Mouse (Mus musculus) spleen, postnatal 36 days (tissue): ENCODE data around the gene Enthd1.
"Not testable (repeated sequence)": the region's sequence is repeated elsewhere in the genome, so short reads cannot be mapped to it uniquely, and the experiment has no call there.

Experiments used
- DNase-seq, 2 experiments: peaks; one replicate each; pipeline ENCODE4 v3.0.0; 2022; ENCODE audit warnings: low spot score in 2 of 2, mixed read lengths in 1 of 2

The Enthd1 gene

GRCm38 (mm10) chr15:80538075-80538474, 26.9 kb downstream of the Enthd1 start:
- no peak for DNase-seq

GRCm38 (mm10) chr15:80536051-80536450, 28.9 kb downstream of the Enthd1 start:
- DNase-seq = no peak

GRCm38 (mm10) chr15:80533274-80533673, 31.7 kb downstream of the Enthd1 start:
- DNase-seq = no peak

GRCm38 (mm10) chr15:80532281-80533072, 32.5 kb downstream of the Enthd1 start:
- no peak for DNase-seq

- DNase-seq = no peak
Observed at GRCm38 (mm10) chr15:80531026-80531425, 33.9 kb downstream of the Enthd1 start.

- no peak for DNase-seq
Observed at GRCm38 (mm10) chr15:80529955-80530869, 34.7 kb downstream of the Enthd1 start.

- no peak for DNase-seq
Observed at GRCm38 (mm10) chr15:80521661-80522388, 43.1 kb downstream of the Enthd1 start.

GRCm38 (mm10) chr15:80519931-80520330, 45.0 kb downstream of the Enthd1 start:
- DNase-seq = peak; percentile 56 to 61

GRCm38 (mm10) chr15:80518567-80519223, 46.3 kb downstream of the Enthd1 start:
- DNase-seq = no peak

- DNase-seq = peak in 1 of 2 experiments; percentile 12
Observed at GRCm38 (mm10) chr15:80517996-80518395, 47.0 kb downstream of the Enthd1 start.

- DNase-seq = no peak
Observed at GRCm38 (mm10) chr15:80516525-80516924, 48.4 kb downstream of the Enthd1 start.

GRCm38 (mm10) chr15:80505086-80505485, 59.9 kb downstream of the Enthd1 start:
- no peak for DNase-seq

- DNase-seq = not testable (repeated sequence)
Observed at GRCm38 (mm10) chr15:80503155-80503554, 61.8 kb downstream of the Enthd1 start.

- DNase-seq = no peak
Observed at GRCm38 (mm10) chr15:80502741-80503140, 62.2 kb downstream of the Enthd1 start.

GRCm38 (mm10) chr15:80501106-80502096, 63.6 kb downstream of the Enthd1 start:
- no peak for DNase-seq

- no peak for DNase-seq
Observed at GRCm38 (mm10) chr15:80500426-80500825, 64.5 kb downstream of the Enthd1 start.

- peak; percentile 73 to 74 for DNase-seq
Observed at GRCm38 (mm10) chr15:80497733-80498132, 67.2 kb downstream of the Enthd1 start.

GRCm38 (mm10) chr15:80491505-80491904, 73.5 kb downstream of the Enthd1 start:
- no peak for DNase-seq

- no peak for DNase-seq
Observed at GRCm38 (mm10) chr15:80490151-80490550, 74.8 kb downstream of the Enthd1 start.

GRCm38 (mm10) chr15:80488658-80489057, 76.3 kb downstream of the Enthd1 start:
- no peak for DNase-seq
